In the genomic region with DNA sequence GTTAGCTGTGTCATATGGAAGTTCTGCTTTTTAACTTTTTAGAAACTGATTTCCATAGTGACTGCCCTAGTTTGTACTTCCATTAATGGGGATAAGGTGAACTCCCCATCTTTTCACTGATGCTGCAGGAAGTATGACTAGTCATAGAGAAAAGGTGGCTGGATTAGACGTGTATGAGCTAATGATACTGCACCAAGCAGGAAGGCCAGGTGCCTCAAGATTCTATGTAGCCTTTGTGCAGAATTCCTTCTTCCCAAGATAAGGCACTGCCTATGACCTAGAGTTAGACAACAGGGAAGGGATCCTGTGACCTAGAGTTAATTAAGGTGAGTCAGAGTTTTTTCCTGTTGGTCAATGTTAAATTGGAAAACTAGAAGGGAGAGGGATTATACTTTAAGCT, we compare ENCODE assay signal across 28 mouse cellular contexts. TPM values are rescaled to one million over a fixed set of nuclear protein-coding genes. Genes with fewer than 3 reads are reported as not detected.
DNase-seq lines count a peak whose midpoint lies in the region; ATAC-seq and TF ChIP-seq lines count a peak whose summit lies in the region.
"Had no signal": no experiment of that assay in that cellular context is flagged by ENCODE, and none has a peak within 500 bp of the region (broad histone marks: within the 10 kb centered on the region; RNA-seq: fewer than 3 reads in every experiment).

No protein-coding gene starts in this region.

- no peak overlapping the region for H3K4me2 ChIP-seq in stomach, postnatal 0 days (replicated peaks; ENCODE audit: low read depth)
- no peak overlapping the region for H3K4me2 ChIP-seq in midbrain, embryonic 11.5 days
- H3K4me2 ChIP-seq: embryonic facial prominence, embryonic 12.5 days; forebrain, embryonic 13.5 days; forebrain, embryonic 15.5 days had no signal

- in situ Hi-C loops in Patski (cut with MboI; ENCODE audit: low pct_unique_long_range_greater_than_20kb) = loop anchor here (10.0 kb wide), 1 partner anchor 158 kb away; a partner anchor contains a TSS

- peak; percentile 37 for DNase-seq in heart, adult 11 months
- no peak for DNase-seq in heart, adult 18-20 months
- DNase-seq in Patski (ENCODE audit: low read depth, low spot score) = no peak
- peak; percentile 38 for DNase-seq in large intestine, adult 2 months (ENCODE audit: low read depth, low spot score)
- DNase-seq in stomach, postnatal 0 days (ENCODE audit: low spot score) = no peak
- no peak for DNase-seq in midbrain, embryonic 11.5 days (ENCODE audit: low spot score, missing footprints)
- DNase-seq in spleen, adult 18-20 months = no peak
- DNase-seq: adrenal gland, adult 2 months; adrenal gland, postnatal 10 days; adrenal gland, postnatal 25 days; B cell, adult 2 months; cerebellum, adult 11 months; cerebellum, adult 2 months; cerebellum, adult 9-10 months; cerebellum, postnatal 10 days; cerebellum, postnatal 25 days had no signal

- H3K27ac ChIP-seq in stomach, postnatal 0 days (replicated peaks) = no peak overlapping the region
- H3K27ac ChIP-seq in midbrain, embryonic 11.5 days (ENCODE audit: low read depth, low read length) = no peak overlapping the region
- H3K27ac ChIP-seq: embryonic facial prominence, embryonic 10.5 days; embryonic facial prominence, embryonic 12.5 days; forebrain, embryonic 13.5 days; forebrain, embryonic 15.5 days had no signal

- POLR2A ChIA-PET in Patski (lab: Charles Lee) = interaction anchor here (0.9 kb wide), 1 partner anchor 19 kb away, joined by 3 read pairs; a partner anchor contains a TSS

- TF ChIP-seq CTCF in Patski (IDR thresholded peaks at IDR 0.05) = no peak
- TF ChIP-seq CTCF in stomach, postnatal 0 days (IDR thresholded peaks at IDR 0.05; ENCODE audit: low read depth) = no peak

- 28% methylated on average over 1 of the region's 1 CpGs for WGBS in large intestine, adult 2 months
- WGBS in stomach, postnatal 0 days = 59% methylated on average over 1 of the region's 1 CpGs
- WGBS in midbrain, embryonic 11.5 days = 82% methylated on average over 1 of the region's 1 CpGs

- TF ChIP-seq EP300 in stomach, postnatal 0 days (optimal IDR thresholded peaks at IDR 0.05) = no peak

- H3K27me3 ChIP-seq in Patski = no peaks in the 10 kb centered on the region
- no peaks in the 10 kb centered on the region for H3K27me3 ChIP-seq in stomach, postnatal 0 days (ENCODE audit: control insufficient read depth, insufficient read depth, low read length)
- no peaks in the 10 kb centered on the region for H3K27me3 ChIP-seq in midbrain, embryonic 11.5 days (ENCODE audit: control insufficient read depth, insufficient read depth, low read length)
- H3K27me3 ChIP-seq: CH12.LX; embryonic facial prominence, embryonic 12.5 days; forebrain, embryonic 13.5 days; forebrain, embryonic 15.5 days had no signal

- H3K4me1 ChIP-seq in stomach, postnatal 0 days (replicated peaks; ENCODE audit: control insufficient read depth, insufficient read depth) = no peaks in the 10 kb centered on the region
- no peaks in the 10 kb centered on the region for H3K4me1 ChIP-seq in midbrain, embryonic 11.5 days (ENCODE audit: control insufficient read depth, insufficient read depth, low read length)
- H3K4me1 ChIP-seq: embryonic facial prominence, embryonic 10.5 days; embryonic facial prominence, embryonic 12.5 days; forebrain, embryonic 13.5 days; forebrain, embryonic 15.5 days had no signal

- H3K9ac ChIP-seq in stomach, postnatal 0 days (ENCODE audit: low read length) = no peak overlapping the region
- H3K9ac ChIP-seq in midbrain, embryonic 11.5 days (ENCODE audit: low read length) = no peak overlapping the region
- H3K9ac ChIP-seq: embryonic facial prominence, embryonic 12.5 days; forebrain, embryonic 13.5 days; forebrain, embryonic 15.5 days had no signal

- H3K4me3 ChIP-seq in stomach, postnatal 0 days (ENCODE audit: low read depth, low read length) = no peak overlapping the region
- H3K4me3 ChIP-seq in midbrain, embryonic 11.5 days (ENCODE audit: low read depth, low read length) = no peak overlapping the region
- H3K4me3 ChIP-seq: embryonic facial prominence, embryonic 10.5 days; embryonic facial prominence, embryonic 12.5 days; forebrain, embryonic 13.5 days; forebrain, embryonic 15.5 days had no signal

- H3K9me3 ChIP-seq in stomach, postnatal 0 days (ENCODE audit: control insufficient read depth, low read length) = no peaks in the 10 kb centered on the region
- no peaks in the 10 kb centered on the region for H3K9me3 ChIP-seq in midbrain, embryonic 11.5 days (ENCODE audit: control insufficient read depth, low read length)
- H3K9me3 ChIP-seq: embryonic facial prominence, embryonic 10.5 days; embryonic facial prominence, embryonic 12.5 days; forebrain, embryonic 13.5 days; forebrain, embryonic 15.5 days; G1E had no signal

- CTCF ChIA-PET in Patski (lab: Charles Lee) = interaction anchor here (1.0 to 1.6 kb wide), 4 partner anchors 10 to 256 kb away, joined by 3 to 4 read pairs (median 3); no protein-coding TSS in a partner anchor

- peak; percentile 31 for ATAC-seq in Patski
- ATAC-seq in stomach, postnatal 0 days (ENCODE audit: low FRiP score, low TSS enrichment) = peak; percentile 93
- no peak for ATAC-seq in midbrain, embryonic 11.5 days (ENCODE audit: low FRiP score)
- ATAC-seq: CD4-positive, CD25-positive, alpha-beta regulatory T cell, adult 4 months; forebrain, embryonic 13.5 days; forebrain, embryonic 15.5 days had no signal

- no peaks in the 10 kb centered on the region for H3K36me3 ChIP-seq in stomach, postnatal 0 days (ENCODE audit: control insufficient read depth, insufficient read depth, low read length)
- no peaks in the 10 kb centered on the region for H3K36me3 ChIP-seq in midbrain, embryonic 11.5 days (ENCODE audit: control insufficient read depth, insufficient read depth, low read length)
- H3K36me3 ChIP-seq: embryonic facial prominence, embryonic 10.5 days; embryonic facial prominence, embryonic 12.5 days; forebrain, embryonic 15.5 days; G1E had no signal

RNA-seq across cellular contexts. Expression of a gene that starts 19.7 kb away (rescaled TPM):
- total RNA-seq in heart, adult 18-20 months (2021) = under 1 TPM in 1 of 2 experiments, not detected in 1; 0.41 TPM
- polyA plus RNA-seq in Patski (2021) = 8.6 TPM
- polyA plus RNA-seq in large intestine, adult 2 months (2012; rRNA removed) = 2.9 and 3.4 TPM in 2 replicates
- 22.4 and 30.0 TPM in 2 replicates for polyA plus RNA-seq in stomach, postnatal 0 days (2015; fragmentation: Nextera tagmentation; extraction: Ambion mirVana)
- polyA plus RNA-seq in midbrain, embryonic 11.5 days (2014; fragmentation: Nextera tagmentation; extraction: Ambion mirVana) = 0.08 and 0.15 TPM in 2 replicates
- polyA plus RNA-seq: cerebellum, adult 2 months; cortical plate, adult 2 months; embryonic facial prominence, embryonic 10.5 days; embryonic facial prominence, embryonic 12.5 days; forebrain, embryonic 11.5 days; forebrain, embryonic 13.5 days; G1E had no signal

RNA-seq across cellular contexts. Expression of a gene that starts 25.9 kb away (rescaled TPM):
- not detected for total RNA-seq in heart, adult 18-20 months (2021)
- polyA plus RNA-seq in Patski (2021) = not detected
- not detected in 2 replicates for polyA plus RNA-seq in large intestine, adult 2 months (2012; rRNA removed)
- 0.39 and 0.40 TPM in 2 replicates for polyA plus RNA-seq in stomach, postnatal 0 days (2015; fragmentation: Nextera tagmentation; extraction: Ambion mirVana)
- polyA plus RNA-seq in midbrain, embryonic 11.5 days (2014; fragmentation: Nextera tagmentation; extraction: Ambion mirVana) = not detected in 2 replicates
- total RNA-seq: adrenal gland, adult 2 months; adrenal gland, postnatal 10 days; adrenal gland, postnatal 25 days; adrenal gland, postnatal 4 days; CH12.LX; G1E had no signal
- polyA plus RNA-seq: adrenal gland, adult 2 months; brain, embryonic 14.5 days; CD4-positive, CD25-positive, alpha-beta regulatory T cell, adult 4 months; cerebellum, adult 2 months; cortical plate, adult 2 months; embryonic facial prominence, embryonic 10.5 days; embryonic facial prominence, embryonic 12.5 days; embryonic facial prominence, embryonic 14.5 days; forebrain, embryonic 11.5 days; forebrain, embryonic 13.5 days; forebrain, embryonic 15.5 days; G1E had no signal

RNA-seq across cellular contexts. Expression of a gene that starts 40.2 kb away (rescaled TPM):
- not detected for total RNA-seq in heart, adult 18-20 months (2021)
- polyA plus RNA-seq in Patski (2021) = not detected
- polyA plus RNA-seq in large intestine, adult 2 months (2012; rRNA removed) = not detected in 2 replicates
- 114 and 116 TPM in 2 replicates for polyA plus RNA-seq in stomach, postnatal 0 days (2015; fragmentation: Nextera tagmentation; extraction: Ambion mirVana)
- not detected in 2 replicates for polyA plus RNA-seq in midbrain, embryonic 11.5 days (2014; fragmentation: Nextera tagmentation; extraction: Ambion mirVana)
- total RNA-seq: adrenal gland, adult 2 months; adrenal gland, postnatal 10 days; adrenal gland, postnatal 25 days; adrenal gland, postnatal 4 days; CH12.LX had no signal
- polyA plus RNA-seq: adrenal gland, adult 2 months; CD4-positive, CD25-positive, alpha-beta regulatory T cell, adult 4 months; cerebellum, adult 2 months; embryonic facial prominence, embryonic 12.5 days; forebrain, embryonic 11.5 days; forebrain, embryonic 13.5 days; forebrain, embryonic 15.5 days; G1E had no signal

RNA-seq across cellular contexts. Expression of a gene that starts 50.5 kb away (rescaled TPM):
- total RNA-seq in heart, adult 18-20 months (2021) = 1 to 10 TPM; 1.0 to 3.1 TPM
- 0.08 TPM for polyA plus RNA-seq in Patski (2021)
- 20.1 and 23.3 TPM in 2 replicates for polyA plus RNA-seq in large intestine, adult 2 months (2012; rRNA removed)
- 9.2 and 10.2 TPM in 2 replicates for polyA plus RNA-seq in stomach, postnatal 0 days (2015; fragmentation: Nextera tagmentation; extraction: Ambion mirVana)
- 0.36 TPM in 2 replicates for polyA plus RNA-seq in midbrain, embryonic 11.5 days (2014; fragmentation: Nextera tagmentation; extraction: Ambion mirVana)

Comparison
In these comparisons a context has a peak if more than half of its experiments do, and no peak if none do; other contexts are left out.
1. DNase-seq: peak in heart, adult 11 months (single experiment) and large intestine, adult 2 months (single experiment); none in heart, adult 18-20 months (0 of 2), Patski (single experiment), stomach, postnatal 0 days (single experiment), midbrain, embryonic 11.5 days (single experiment) and spleen, adult 18-20 months (0 of 2).
2. RNA of a gene that starts 40.2 kb away (polyA plus RNA-seq): 114 to 116 TPM in stomach, postnatal 0 days; not detected in large intestine, adult 2 months, not detected in Patski (single experiment) and not detected in midbrain, embryonic 11.5 days; every median in the first group is over 100 times any median in the second.